Mouse (Mus musculus) limb, embryonic 15.5 days (tissue): ENCODE measurements around the gene Tlr5. TPM values are rescaled to one million over a fixed set of nuclear protein-coding genes. Genes with fewer than 3 reads are reported as not detected.

Source experiments
- polyA plus RNA-seq: library from polyadenylated mRNA; unstranded; fragments of >200 nt; fragmentation: Nextera tagmentation; extraction: Ambion mirVana; gene quantifications from 2 replicates; pipeline ENCODE4 v1.2.1, GENCODE M21; 2015

The Tlr5 gene
- polyA plus RNA-seq, 1 experiment from 2014 or later = 2.1 TPM

Other genes starting within 250 kb of the Tlr5 start
- not detected in 2 replicates for gene Ccdc185, start 205.6 kb upstream of the Tlr5 start, polyA plus RNA-seq
- gene Susd4, start 190.9 kb upstream of the Tlr5 start, polyA plus RNA-seq = 12.8 and 14.4 TPM in 2 replicates